Mouse (Mus musculus): ENCODE results near the gene Litaf.

DNA sequence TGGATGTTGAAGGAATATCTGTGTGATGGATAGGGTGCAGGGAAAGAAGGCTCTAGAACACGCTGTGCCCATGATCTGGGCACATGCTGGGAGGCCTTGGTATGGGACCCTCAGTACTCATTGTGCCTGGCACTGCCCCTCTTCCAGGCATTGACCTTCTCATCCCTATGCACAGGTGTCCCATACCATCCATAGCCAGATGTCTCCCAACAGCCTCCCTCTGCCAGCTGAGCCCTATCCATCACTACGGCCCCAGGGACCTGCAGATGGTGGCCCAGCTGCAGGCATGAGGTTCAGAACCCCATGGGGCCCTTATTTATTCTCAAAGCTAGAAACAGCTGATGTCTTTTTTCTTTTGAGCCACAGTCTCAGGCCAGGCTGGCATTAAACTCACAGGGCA lies 25.4 kb downstream of the Litaf start:
- TF ChIP-seq POLR2A (IDR thresholded peaks at IDR 0.05; ENCODE audit: control insufficient read depth, low read depth, low read length) (no peak), CTCF (IDR thresholded peaks at IDR 0.05; ENCODE audit: control insufficient read depth, insufficient read depth, insufficient replicate concordance, low read depth, low read length) (no peak)

Data from testis, adult 2 months (tissue).